Mouse (Mus musculus) heart, adult 2 months (tissue): ENCODE results near the gene Mtf1.

ENCODE experiments used
- CTCF ChIP-seq: fragments of 200-600 bp; IDR thresholded peaks from 2 replicates; pipeline ENCODE4 v1.8.1; 2022; ENCODE audit warnings: antibody characterized with exemption, mild to moderate bottlenecking, moderate library complexity
- EP300 ChIP-seq: fragments of 200-500 bp; IDR thresholded peaks from 2 replicates; pipeline ENCODE4 v1.6.1; 2011; ENCODE audit warnings: low read depth, low read length, control low read depth; ENCODE audit not compliant: insufficient read depth

DNA sequence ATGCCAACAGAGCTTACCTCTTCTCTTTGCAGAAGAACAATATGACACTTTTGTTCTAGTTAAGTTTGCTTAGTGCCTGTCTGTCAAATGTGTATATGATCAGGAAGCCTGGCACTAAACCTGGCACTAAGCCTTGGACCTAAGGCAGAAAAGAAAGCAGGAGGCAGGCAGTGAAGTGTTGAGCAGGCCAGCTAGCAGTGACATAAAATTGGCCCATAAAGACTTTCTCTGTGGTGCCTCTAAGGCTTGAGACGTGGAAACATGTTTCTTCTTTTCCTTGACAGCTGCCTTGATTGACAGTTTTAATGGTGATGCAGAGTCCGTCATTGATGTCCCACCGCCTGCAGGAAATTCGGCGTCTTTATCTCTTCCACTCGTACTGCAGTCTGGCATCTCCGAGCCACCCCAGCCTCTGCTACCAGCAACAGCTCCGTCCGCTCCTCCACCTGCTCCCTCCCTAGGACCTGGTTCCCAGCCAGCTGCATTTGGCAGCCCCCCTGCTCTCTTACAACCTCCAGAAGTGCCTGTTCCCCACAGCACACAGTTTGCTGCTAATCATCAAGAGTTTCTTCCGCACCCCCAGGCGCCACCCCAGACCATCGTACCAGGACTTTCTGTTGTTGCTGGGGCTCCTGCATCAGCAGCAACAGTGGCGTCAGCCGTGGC is 36.3 kb downstream of the Mtf1 start:
- TF ChIP-seq CTCF = no peak
- TF ChIP-seq EP300 = no peak
